Mouse (Mus musculus) 3T3-L1 (cell line): Measurements from ENCODE around the gene Six5.

Experiments used
- DNase-seq: peaks from one replicate; pipeline ENCODE4 v3.0.0-alpha.2; 2015; ENCODE audit warnings: low read depth, low spot score

Six5 gene

DNA sequence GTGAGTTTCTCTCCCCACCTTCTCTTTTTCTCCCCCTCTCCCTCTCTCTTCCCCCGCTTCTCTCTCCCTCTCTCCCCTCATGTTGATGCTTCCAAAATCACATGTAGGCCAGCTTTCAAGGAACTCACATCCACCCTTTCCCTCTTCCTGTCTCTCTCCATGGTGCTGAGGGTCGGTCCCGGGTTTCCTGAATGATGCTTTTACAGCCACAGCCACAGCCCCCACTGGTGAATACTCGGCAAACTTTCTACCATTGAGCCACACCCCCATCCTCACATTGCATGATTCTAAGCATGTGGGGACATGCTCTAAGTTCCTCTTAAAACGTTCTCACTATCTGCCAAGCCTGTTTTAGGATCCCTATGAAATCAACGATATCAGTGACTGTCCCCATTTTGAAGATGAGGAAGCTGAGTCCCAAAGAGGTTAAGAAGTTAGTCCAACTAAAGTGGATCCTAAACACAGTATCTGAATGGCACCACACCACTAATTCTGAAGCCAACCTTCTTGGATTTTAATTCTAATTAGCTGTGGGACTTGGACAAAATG lies 53.2 kb downstream of the Six5 start:
- peak; percentile 46 for DNase-seq
